Mouse (Mus musculus) cerebellum, adult 2 months (tissue): ENCODE data around the gene Plekho1.

Experiments
- CTCF ChIP-seq: fragments of 200-500 bp; IDR thresholded peaks from 2 replicates; pipeline ENCODE4 v1.5.1; 2011; ENCODE audit warnings: low read depth, mild to moderate bottlenecking, control low read depth, low read length, moderate library complexity, borderline replicate concordance; ENCODE audit not compliant: insufficient read depth
- POLR2A ChIP-seq: fragments of 200-500 bp; IDR thresholded peaks from 2 replicates; pipeline ENCODE4 v1.6.1; 2011; ENCODE audit warnings: low read length, control low read depth, borderline replicate concordance; ENCODE audit not compliant: insufficient read depth

GRCm38 (mm10) chr3:95950763-95951551 is 44.8 kb downstream of the Plekho1 start:
- TF ChIP-seq CTCF (no peak), POLR2A (peak; percentile 94; the same call in 1 of the 2 replicates)
